Mouse (Mus musculus) fat pad, adult 2 months (tissue): ENCODE measurements at regions not wholly inside any gene's neighbourhood (a gene's known extent, or its start where the extent isn't known, plus 50 kb on each side); places are given as distances from the start of the nearest gene placed in this dataset.

Source experiments
- DNase-seq: peaks from one replicate; pipeline ENCODE4 v3.0.0-alpha.2; 2011; ENCODE audit warnings: low read depth, low spot score; ENCODE audit errors: extremely low read depth

- no peak for DNase-seq
These were observed 50.6 kb upstream of the Foxn2 start for GRCm38 (mm10) chr17:88389668-88390461.
